In the genomic region with DNA sequence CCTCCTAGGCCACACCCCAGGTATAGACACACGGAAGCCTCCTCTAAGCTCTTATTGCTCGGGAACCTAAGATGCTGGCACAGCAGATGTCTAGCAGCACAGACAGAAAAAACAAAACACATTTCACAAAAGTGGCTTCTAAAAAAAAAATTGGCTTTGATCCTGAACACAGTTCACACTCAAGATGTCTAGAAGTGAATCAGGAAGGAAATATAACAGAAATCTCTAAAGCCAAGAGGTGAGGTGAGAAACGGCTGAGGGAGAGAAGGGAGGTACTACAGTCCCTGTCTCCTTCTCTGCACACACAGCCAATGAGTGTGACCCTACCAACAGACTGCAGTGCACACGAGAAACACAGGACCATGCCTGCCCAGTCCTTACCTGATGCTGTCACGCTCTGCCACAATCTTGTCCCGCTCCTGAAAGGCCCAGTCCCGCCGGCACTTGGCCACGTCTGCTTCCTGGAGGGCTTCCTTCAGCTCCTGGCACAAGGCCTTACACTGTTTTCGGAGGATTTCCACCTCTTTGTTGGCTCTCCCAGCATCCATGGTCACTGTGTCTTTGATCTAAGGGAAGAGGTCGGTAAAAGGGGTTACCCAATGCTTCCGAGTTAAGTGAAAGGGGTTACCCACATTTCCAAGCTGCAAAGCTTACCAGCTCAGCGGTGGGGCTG, we compare ENCODE assay signal across 15 mouse cellular contexts.
DNase-seq lines count a peak whose midpoint lies in the region; ATAC-seq and TF ChIP-seq lines count a peak whose summit lies in the region.
"Had no signal": no experiment of that assay in that cellular context is flagged by ENCODE, and none has a peak within 500 bp of the region (broad histone marks: within the 10 kb centered on the region; RNA-seq: fewer than 3 reads in every experiment).

No protein-coding gene starts in this region.

- peaks cover 68% of the 10 kb centered on the region for H3K36me3 ChIP-seq in heart, embryonic 12.5 days
- H3K36me3 ChIP-seq in lung, postnatal 0 days (ENCODE audit: insufficient read depth, low read length), result peaks cover 6% of the 10 kb centered on the region; the same call in 1 of the 2 replicates

- WGBS in heart, embryonic 12.5 days, result 83% methylated on average over 13 of the region's 13 CpGs
- 61% methylated on average over 13 of the region's 13 CpGs for WGBS in lung, postnatal 0 days

- no peak overlapping the region for H3K9ac ChIP-seq in heart, embryonic 12.5 days
- H3K9ac ChIP-seq in lung, postnatal 0 days (replicated peaks; ENCODE audit: low read depth), result no peak overlapping the region
- H3K9ac ChIP-seq: embryonic facial prominence, embryonic 13.5 days; intestine, embryonic 15.5 days; lung, embryonic 14.5 days; neural tube, embryonic 15.5 days had no signal

- peaks cover 4% of the 10 kb centered on the region; the same call in 1 of the 2 replicates for H3K4me1 ChIP-seq in heart, embryonic 12.5 days (replicated peaks)
- no peaks in the 10 kb centered on the region for H3K4me1 ChIP-seq in lung, postnatal 0 days (ENCODE audit: insufficient read depth, low read depth, low read length)
- H3K4me1 ChIP-seq: embryonic facial prominence, embryonic 13.5 days; intestine, embryonic 15.5 days; neural tube, embryonic 15.5 days had no signal

- no peak overlapping the region for H3K27ac ChIP-seq in heart, embryonic 12.5 days (ENCODE audit: poor library complexity, severe bottlenecking)
- no peak overlapping the region for H3K27ac ChIP-seq in lung, postnatal 0 days (ENCODE audit: low read length)
- H3K27ac ChIP-seq: embryonic facial prominence, embryonic 13.5 days; heart, adult 2 months; intestine, embryonic 15.5 days; neural tube, embryonic 15.5 days had no signal

- no peaks in the 10 kb centered on the region for H3K27me3 ChIP-seq in heart, embryonic 12.5 days (replicated peaks)
- no peaks in the 10 kb centered on the region for H3K27me3 ChIP-seq in lung, postnatal 0 days (replicated peaks; ENCODE audit: insufficient read depth, low read length)
- H3K27me3 ChIP-seq: embryonic facial prominence, embryonic 13.5 days; intestine, embryonic 15.5 days; neural tube, embryonic 15.5 days had no signal

- intact Hi-C loops in heart, postnatal 10 days (cut with DNase I), result no loop called here
- intact Hi-C loops in left cerebral cortex, postnatal 10 days (cut with DNase I), result no loop called here

- H3K9me3 ChIP-seq in heart, embryonic 12.5 days (replicated peaks), result no peaks in the 10 kb centered on the region
- H3K9me3 ChIP-seq in lung, postnatal 0 days (ENCODE audit: low read length), result no peaks in the 10 kb centered on the region
- H3K9me3 ChIP-seq: embryonic facial prominence, embryonic 13.5 days; intestine, embryonic 15.5 days; neural tube, embryonic 15.5 days had no signal

- no peak for TF ChIP-seq EP300 in lung, postnatal 0 days (IDR thresholded peaks at IDR 0.05)

- H3K4me2 ChIP-seq in heart, embryonic 12.5 days, result no peak overlapping the region
- no peak overlapping the region for H3K4me2 ChIP-seq in lung, postnatal 0 days (replicated peaks; ENCODE audit: low read depth, low read length)
- H3K4me2 ChIP-seq: embryonic facial prominence, embryonic 13.5 days; intestine, embryonic 15.5 days; lung, embryonic 14.5 days; neural tube, embryonic 15.5 days had no signal

- no peak for ATAC-seq in heart, embryonic 12.5 days (ENCODE audit: insufficient number of reproducible peaks, low FRiP score)
- ATAC-seq in lung, postnatal 0 days, result no peak
- ATAC-seq: intestine, embryonic 15.5 days had no signal

- TF ChIP-seq CTCF in lung, postnatal 0 days (IDR thresholded peaks at IDR 0.05), result no peak

- no peak overlapping the region for H3K4me3 ChIP-seq in heart, embryonic 12.5 days
- H3K4me3 ChIP-seq in lung, postnatal 0 days (ENCODE audit: low read depth, low read length), result no peak overlapping the region
- H3K4me3 ChIP-seq: embryonic facial prominence, embryonic 13.5 days; heart, adult 2 months; intestine, embryonic 15.5 days; neural tube, embryonic 15.5 days had no signal

- peak; percentile 45 for DNase-seq in adrenal gland, postnatal 14 days
- DNase-seq in adrenal gland, adult 18-20 months (ENCODE audit: low spot score in 2 of 2), result no peak
- DNase-seq in heart, postnatal 10 days, result peak; percentile 24 to 33
- DNase-seq in lung, postnatal 10 days, result peak; percentile 19
- no peak for DNase-seq in lung, postnatal 0 days (ENCODE audit: low spot score)
- peak; percentile 29 to 71 for DNase-seq in left cerebral cortex, postnatal 10 days (ENCODE audit: extremely low spot score in 1 of 2, low spot score in 2 of 2)
- no peak for DNase-seq in ovary, postnatal 10 days (ENCODE audit: low spot score)
- DNase-seq: cerebellum, adult 11-12 months; lung, embryonic 14.5 days; thymus, adult 2 months had no signal

Comparison
In these comparisons a context has a peak if more than half of its experiments do, and no peak if none do; other contexts are left out.
1. DNase-seq: peak in adrenal gland, postnatal 14 days (single experiment), heart, postnatal 10 days (2 of 2), lung, postnatal 10 days (single experiment) and left cerebral cortex, postnatal 10 days (2 of 2); none in adrenal gland, adult 18-20 months (0 of 2), lung, postnatal 0 days (single experiment) and ovary, postnatal 10 days (single experiment).